Mouse (Mus musculus): ENCODE data around the gene Sephs2.

- no peak for TF ChIP-seq POLR2A (IDR thresholded peaks at IDR 0.05; ENCODE audit: extremely low read depth, insufficient read depth, low read length)
- TF ChIP-seq CTCF (IDR thresholded peaks at IDR 0.05; ENCODE audit: low read depth, low read length): no peak
Observed at GRCm38 (mm10) chr7:127270666-127271065, 3.2 kb downstream of the Sephs2 start.

All from liver, adult 2 months (tissue).